Mouse (Mus musculus): ENCODE results near the gene Olfr417. TPM values are rescaled to one million over a fixed set of nuclear protein-coding genes. Genes with fewer than 3 reads are reported as not detected.

Olfr417 gene
- total RNA-seq (2023), result not detected

GRCm38 (mm10) chr1:174364882-174365451, at the start of gene Olfr417:
Gene Olfr417, plus strand, starts transcription at chr1:174365122.

GRCm38 (mm10) chr1:174330218-174330617, 34.7 kb upstream of the Olfr417 start, which contains the start of gene Mptx1:
Gene Mptx1, plus strand, starts transcription at chr1:174330518.

GRCm38 (mm10) chr1:174390746-174391145, 25.8 kb downstream of the Olfr417 start, which contains the start of gene Olfr248:
Gene Olfr248, plus strand, starts transcription at chr1:174391046.

GRCm38 (mm10) chr1:174423764-174424163, 58.8 kb downstream of the Olfr417 start, which contains the start of gene Olfr414:
Gene Olfr414, plus strand, starts transcription at chr1:174424064.

Other genes starting within 250 kb of the Olfr417 start
- gene Olfr231, start 244.0 kb upstream of the Olfr417 start, total RNA-seq (2023), result not detected
- gene Olfr424, start 233.6 kb upstream of the Olfr417 start, total RNA-seq (2023), result not detected
- gene Olfr420, start 209.5 kb upstream of the Olfr417 start, total RNA-seq (2023), result not detected
- 10 to 100 TPM; 11.2 to 18.5 TPM for gene Spta1, start 192.3 kb upstream of the Olfr417 start, total RNA-seq (2023)
- not detected for gene Olfr419, start 113.1 kb upstream of the Olfr417 start, total RNA-seq (2023)
- gene Mptx1, start 34.6 kb upstream of the Olfr417 start, total RNA-seq (2023), result not detected
- not detected for gene Olfr248, start 25.9 kb downstream of the Olfr417 start, total RNA-seq (2023)
- gene Olfr414, start 58.9 kb downstream of the Olfr417 start, total RNA-seq (2023), result not detected
- gene Olfr220, start 77.0 kb downstream of the Olfr417 start, total RNA-seq (2023), result not detected
- gene Fmn2, start 136.7 kb downstream of the Olfr417 start, total RNA-seq (2023), result under 1 TPM; 0.04 to 0.09 TPM

Data from neutrophil, adult 83 days (primary cell).